Mouse (Mus musculus) adrenal gland, adult 8-10 months (tissue): Measurements from ENCODE around the gene Bbof1. TPM values are rescaled to one million over a fixed set of nuclear protein-coding genes. Genes with fewer than 3 reads are reported as not detected.

ENCODE experiments used
- DNase-seq: peaks from one replicate; pipeline ENCODE4 v3.0.0; 2022
- total RNA-seq, 4 experiments: library from RNA; stranded (reverse); gene quantifications; 2 replicates each; pipeline ENCODE4 v1.2.4; 2022

The Bbof1 gene
- total RNA-seq, 4 experiments from 2014 or later: 1.2 to 3.5 (median 2.0) TPM

- no peak for DNase-seq
Measured at GRCm38 (mm10) chr12:84478937-84479336, 70.1 kb downstream of the Bbof1 start.

GRCm38 (mm10) chr12:84481251-84481650, 72.4 kb downstream of the Bbof1 start:
- DNase-seq: no peak

- no peak for DNase-seq
Measured at GRCm38 (mm10) chr12:84482778-84483585, 74.1 kb downstream of the Bbof1 start.

- no peak for DNase-seq
Measured at GRCm38 (mm10) chr12:84487324-84488056, 78.6 kb downstream of the Bbof1 start.

Other genes with a start within 250 kb of the Bbof1 start
- gene Elmsan1, start 190.2 kb upstream of the Bbof1 start, total RNA-seq: 10 to 100 TPM; 21.2 to 31.2 (median 27.3) TPM
- 10 to 100 TPM; 58.2 to 83.0 (median 73.1) TPM for gene Ptgr2, start 123.8 kb upstream of the Bbof1 start, total RNA-seq
- 10 to 100 TPM; 30.6 to 50.0 (median 36.0) TPM for gene Zfp410, start 92.2 kb upstream of the Bbof1 start, total RNA-seq
- 10 to 100 TPM; 35.6 to 54.7 (median 43.9) TPM for gene Coq6, start 47.4 kb upstream of the Bbof1 start, total RNA-seq
- gene Fam161b, start 47.2 kb upstream of the Bbof1 start, total RNA-seq: 1 to 10 TPM; 2.3 to 3.9 (median 3.3) TPM
- gene Entpd5, start within 50 bp of the Bbof1 start, total RNA-seq: 100 to 1,000 TPM; 101 to 157 (median 123) TPM
- 10 to 100 TPM; 15.0 to 19.2 (median 17.6) TPM for gene Rnf113a2, start 8.1 kb downstream of the Bbof1 start, total RNA-seq
- 100 to 1,000 TPM; 125 to 228 (median 171) TPM for gene Aldh6a1, start 41.9 kb downstream of the Bbof1 start, total RNA-seq
- 10 to 100 TPM; 17.8 to 21.3 (median 19.6) TPM for gene Lin52, start 42.4 kb downstream of the Bbof1 start, total RNA-seq
- under 1 TPM in 1 of 4 experiments, not detected in 3; 0.08 TPM for gene Vsx2, start 160.7 kb downstream of the Bbof1 start, total RNA-seq
- 10 to 100 TPM; 10.9 to 16.3 (median 13.8) TPM for gene Abcd4, start 208.3 kb downstream of the Bbof1 start, total RNA-seq
- gene Vrtn, start 231.9 kb downstream of the Bbof1 start, total RNA-seq: not detected